Mouse (Mus musculus): ENCODE measurements around the gene Tnc. TPM values are rescaled to one million over a fixed set of nuclear protein-coding genes. Genes with fewer than 3 reads are reported as not detected.

Gene Tnc
- polyA plus RNA-seq, 1 experiment from 2014 or later = 24.6 TPM

- WGBS (ENCODE audit: insufficient replicate concordance) = 89% methylated on average over 5 of the region's 5 CpGs
- H3K4me2 ChIP-seq = no peak overlapping the region
- no peaks in the 10 kb centered on the region for H3K27me3 ChIP-seq (ENCODE audit: control insufficient read depth, insufficient read depth, low read length)
Observed at GRCm38 (mm10) chr4:63988090-63988489, 58.7 kb downstream of the Tnc start.

GRCm38 (mm10) chr4:63986576-63986975 is 60.2 kb downstream of the Tnc start:
- Histone ChIP-seq H3K27me3 (ENCODE audit: control insufficient read depth, insufficient read depth, low read length) (no peaks in the 10 kb centered on the region), H3K9ac (ENCODE audit: low read depth, low read length) (no peak overlapping the region), H3K27ac (ENCODE audit: low read depth, low read length) (no peak overlapping the region), H3K9me3 (replicated peaks; ENCODE audit: control insufficient read depth, low read length) (no peaks in the 10 kb centered on the region), H3K4me2 (no peak overlapping the region), H3K4me3 (ENCODE audit: low read depth, low read length) (no peak overlapping the region), H3K4me1 (ENCODE audit: control insufficient read depth, insufficient read depth, low read length) (no peaks in the 10 kb centered on the region), H3K36me3 (ENCODE audit: control insufficient read depth, insufficient read depth, low read length) (no peaks in the 10 kb centered on the region)
- ATAC-seq (replicated peaks; ENCODE audit: insufficient number of reproducible peaks, low FRiP score, low TSS enrichment) = no peak

More at GRCm38 (mm10) chr4:63988090-63988489, 58.7 kb downstream of the Tnc start:
- H3K9ac ChIP-seq (ENCODE audit: low read depth, low read length) = no peak overlapping the region
- no peaks in the 10 kb centered on the region for H3K9me3 ChIP-seq (replicated peaks; ENCODE audit: control insufficient read depth, low read length)
- H3K4me1 ChIP-seq (ENCODE audit: control insufficient read depth, insufficient read depth, low read length) = no peaks in the 10 kb centered on the region
- no peak overlapping the region for H3K27ac ChIP-seq (ENCODE audit: low read depth, low read length)
- no peak overlapping the region for H3K4me3 ChIP-seq (ENCODE audit: low read depth, low read length)
- no peaks in the 10 kb centered on the region for H3K36me3 ChIP-seq (ENCODE audit: control insufficient read depth, insufficient read depth, low read length)
- ATAC-seq (replicated peaks; ENCODE audit: insufficient number of reproducible peaks, low FRiP score, low TSS enrichment) = no peak

- Histone ChIP-seq H3K4me1 (ENCODE audit: control insufficient read depth, insufficient read depth, low read length) (no peaks in the 10 kb centered on the region), H3K4me3 (ENCODE audit: low read depth, low read length) (no peak overlapping the region), H3K4me2 (no peak overlapping the region), H3K27me3 (ENCODE audit: control insufficient read depth, insufficient read depth, low read length) (no peaks in the 10 kb centered on the region), H3K36me3 (ENCODE audit: control insufficient read depth, insufficient read depth, low read length) (no peaks in the 10 kb centered on the region), H3K9ac (ENCODE audit: low read depth, low read length) (no peak overlapping the region), H3K9me3 (replicated peaks; ENCODE audit: control insufficient read depth, low read length) (no peaks in the 10 kb centered on the region), H3K27ac (ENCODE audit: low read depth, low read length) (no peak overlapping the region)
- no peak for ATAC-seq (replicated peaks; ENCODE audit: insufficient number of reproducible peaks, low FRiP score, low TSS enrichment)
- WGBS (ENCODE audit: insufficient replicate concordance) = 67% methylated on average over 8 of the region's 8 CpGs
Observed at GRCm38 (mm10) chr4:63983098-63983445, 63.7 kb downstream of the Tnc start.

GRCm38 (mm10) chr4:63982425-63983097 is 64.3 kb downstream of the Tnc start:
- no peaks in the 10 kb centered on the region for H3K36me3 ChIP-seq (ENCODE audit: control insufficient read depth, insufficient read depth, low read length)
- H3K27ac ChIP-seq (ENCODE audit: low read depth, low read length) = no peak overlapping the region
- no peak overlapping the region for H3K4me3 ChIP-seq (ENCODE audit: low read depth, low read length)
- 61% methylated on average over 12 of the region's 12 CpGs for WGBS (ENCODE audit: insufficient replicate concordance)
- H3K9me3 ChIP-seq (replicated peaks; ENCODE audit: control insufficient read depth, low read length) = no peaks in the 10 kb centered on the region
- ATAC-seq (replicated peaks; ENCODE audit: insufficient number of reproducible peaks, low FRiP score, low TSS enrichment) = no peak
- no peak overlapping the region for H3K9ac ChIP-seq (ENCODE audit: low read depth, low read length)
- no peaks in the 10 kb centered on the region for H3K27me3 ChIP-seq (ENCODE audit: control insufficient read depth, insufficient read depth, low read length)
- no peak overlapping the region for H3K4me2 ChIP-seq
- H3K4me1 ChIP-seq (ENCODE audit: control insufficient read depth, insufficient read depth, low read length) = no peaks in the 10 kb centered on the region

- Histone ChIP-seq H3K36me3 (ENCODE audit: control insufficient read depth, insufficient read depth, low read length) (no peaks in the 10 kb centered on the region), H3K4me3 (ENCODE audit: low read depth, low read length) (no peak overlapping the region), H3K27me3 (ENCODE audit: control insufficient read depth, insufficient read depth, low read length) (no peaks in the 10 kb centered on the region), H3K4me1 (ENCODE audit: control insufficient read depth, insufficient read depth, low read length) (no peaks in the 10 kb centered on the region), H3K9ac (ENCODE audit: low read depth, low read length) (no peak overlapping the region), H3K4me2 (no peak overlapping the region), H3K9me3 (replicated peaks; ENCODE audit: control insufficient read depth, low read length) (no peaks in the 10 kb centered on the region), H3K27ac (ENCODE audit: low read depth, low read length) (no peak overlapping the region)
- no peak for ATAC-seq (replicated peaks; ENCODE audit: insufficient number of reproducible peaks, low FRiP score, low TSS enrichment)
- 71% methylated on average over 1 of the region's 1 CpGs for WGBS (ENCODE audit: insufficient replicate concordance)
Observed at GRCm38 (mm10) chr4:63980211-63980794, 66.5 kb downstream of the Tnc start.

GRCm38 (mm10) chr4:63979635-63980034 is 67.2 kb downstream of the Tnc start:
- no peaks in the 10 kb centered on the region for H3K9me3 ChIP-seq (replicated peaks; ENCODE audit: control insufficient read depth, low read length)
- no peaks in the 10 kb centered on the region for H3K27me3 ChIP-seq (ENCODE audit: control insufficient read depth, insufficient read depth, low read length)
- 40% methylated on average over 2 of the region's 2 CpGs for WGBS (ENCODE audit: insufficient replicate concordance)
- no peak overlapping the region for H3K4me3 ChIP-seq (ENCODE audit: low read depth, low read length)
- H3K36me3 ChIP-seq (ENCODE audit: control insufficient read depth, insufficient read depth, low read length) = no peaks in the 10 kb centered on the region
- H3K9ac ChIP-seq (ENCODE audit: low read depth, low read length) = no peak overlapping the region
- H3K4me2 ChIP-seq = no peak overlapping the region
- no peaks in the 10 kb centered on the region for H3K4me1 ChIP-seq (ENCODE audit: control insufficient read depth, insufficient read depth, low read length)
- no peak for ATAC-seq (replicated peaks; ENCODE audit: insufficient number of reproducible peaks, low FRiP score, low TSS enrichment)
- H3K27ac ChIP-seq (ENCODE audit: low read depth, low read length) = no peak overlapping the region

- Histone ChIP-seq H3K27me3 (ENCODE audit: control insufficient read depth, insufficient read depth, low read length) (no peaks in the 10 kb centered on the region), H3K4me3 (ENCODE audit: low read depth, low read length) (no peak overlapping the region), H3K4me1 (ENCODE audit: control insufficient read depth, insufficient read depth, low read length) (no peaks in the 10 kb centered on the region), H3K27ac (ENCODE audit: low read depth, low read length) (no peak overlapping the region), H3K36me3 (ENCODE audit: control insufficient read depth, insufficient read depth, low read length) (no peaks in the 10 kb centered on the region), H3K4me2 (no peak overlapping the region), H3K9ac (ENCODE audit: low read depth, low read length) (no peak overlapping the region), H3K9me3 (replicated peaks; ENCODE audit: control insufficient read depth, low read length) (no peaks in the 10 kb centered on the region)
- 87% methylated on average over 2 of the region's 2 CpGs for WGBS (ENCODE audit: insufficient replicate concordance)
- ATAC-seq (replicated peaks; ENCODE audit: insufficient number of reproducible peaks, low FRiP score, low TSS enrichment) = no peak
Observed at GRCm38 (mm10) chr4:63972536-63972935, 74.3 kb downstream of the Tnc start.

- H3K4me1 ChIP-seq (ENCODE audit: control insufficient read depth, insufficient read depth, low read length) = no peaks in the 10 kb centered on the region
- no peaks in the 10 kb centered on the region for H3K36me3 ChIP-seq (ENCODE audit: control insufficient read depth, insufficient read depth, low read length)
- no peak for ATAC-seq (replicated peaks; ENCODE audit: insufficient number of reproducible peaks, low FRiP score, low TSS enrichment)
- no peak overlapping the region for H3K27ac ChIP-seq (ENCODE audit: low read depth, low read length)
- no peak overlapping the region for H3K4me2 ChIP-seq
- H3K9ac ChIP-seq (ENCODE audit: low read depth, low read length) = no peak overlapping the region
- no peak overlapping the region for H3K4me3 ChIP-seq (ENCODE audit: low read depth, low read length)
- WGBS (ENCODE audit: insufficient replicate concordance) = 67% methylated on average over 1 of the region's 1 CpGs
- no peaks in the 10 kb centered on the region for H3K27me3 ChIP-seq (ENCODE audit: control insufficient read depth, insufficient read depth, low read length)
- no peaks in the 10 kb centered on the region for H3K9me3 ChIP-seq (replicated peaks; ENCODE audit: control insufficient read depth, low read length)
Observed at GRCm38 (mm10) chr4:63971762-63972161, 75.1 kb downstream of the Tnc start.

- no peaks in the 10 kb centered on the region for H3K9me3 ChIP-seq (replicated peaks; ENCODE audit: control insufficient read depth, low read length)
- no peak overlapping the region for H3K4me3 ChIP-seq (ENCODE audit: low read depth, low read length)
- no peaks in the 10 kb centered on the region for H3K4me1 ChIP-seq (ENCODE audit: control insufficient read depth, insufficient read depth, low read length)
- no peaks in the 10 kb centered on the region for H3K27me3 ChIP-seq (ENCODE audit: control insufficient read depth, insufficient read depth, low read length)
- 76% methylated on average over 4 of the region's 4 CpGs for WGBS (ENCODE audit: insufficient replicate concordance)
- no peak for ATAC-seq (replicated peaks; ENCODE audit: insufficient number of reproducible peaks, low FRiP score, low TSS enrichment)
- H3K4me2 ChIP-seq = no peak overlapping the region
- no peak overlapping the region for H3K9ac ChIP-seq (ENCODE audit: low read depth, low read length)
- no peaks in the 10 kb centered on the region for H3K36me3 ChIP-seq (ENCODE audit: control insufficient read depth, insufficient read depth, low read length)
- H3K27ac ChIP-seq (ENCODE audit: low read depth, low read length) = no peak overlapping the region
Observed at GRCm38 (mm10) chr4:63970925-63971324, 75.9 kb downstream of the Tnc start.
